ENCODE assay signal across 11 mouse cellular contexts in the genomic region with DNA sequence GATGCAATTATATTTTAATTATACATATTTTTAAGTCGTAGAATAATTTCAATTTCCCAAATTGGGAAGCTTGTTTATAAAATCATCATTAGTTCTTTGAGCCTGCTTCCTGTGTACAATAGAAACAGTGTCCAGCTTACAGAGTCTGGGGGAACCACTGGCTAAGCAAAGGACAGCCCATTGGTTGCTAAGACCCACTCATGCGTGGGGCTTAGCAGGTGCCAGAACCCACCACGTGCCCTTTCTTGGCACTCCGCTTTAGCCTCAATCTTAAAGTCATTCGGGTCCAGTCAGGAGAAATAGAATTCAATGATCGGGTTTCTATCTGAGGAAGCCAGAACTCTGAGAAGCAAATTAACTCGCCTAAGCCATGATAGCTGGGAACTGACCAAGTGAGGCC.
A peak's percentile ranks its signal among the peaks of the same experiment; 100 is the strongest.
DNase-seq lines count a peak whose midpoint lies in the region; ATAC-seq and TF ChIP-seq lines count a peak whose summit lies in the region.
"Had no signal": no experiment of that assay in that cellular context is flagged by ENCODE, and none has a peak within 500 bp of the region (broad histone marks: within the 10 kb centered on the region; RNA-seq: fewer than 3 reads in every experiment).

No protein-coding gene starts in this region.

- H3K9me3 ChIP-seq in intestine, embryonic 14.5 days (ENCODE audit: control insufficient read depth, low read length) = no peaks in the 10 kb centered on the region
- no peaks in the 10 kb centered on the region for H3K9me3 ChIP-seq in intestine, postnatal 0 days (ENCODE audit: control insufficient read depth)
- no peaks in the 10 kb centered on the region for H3K9me3 ChIP-seq in neural tube, embryonic 13.5 days
- H3K9me3 ChIP-seq in stomach, embryonic 16.5 days (replicated peaks; ENCODE audit: control insufficient read depth, low read length) = no peaks in the 10 kb centered on the region

- H3K27ac ChIP-seq in cerebellum, adult 2 months (ENCODE audit: insufficient read depth, low read length) = no peak overlapping the region
- H3K27ac ChIP-seq in intestine, embryonic 14.5 days (ENCODE audit: low read depth) = peak overlapping the region; percentile 64; the same call in 1 of the 2 replicates
- no peak overlapping the region for H3K27ac ChIP-seq in intestine, postnatal 0 days (ENCODE audit: low read depth, low read length)
- no peak overlapping the region for H3K27ac ChIP-seq in neural tube, embryonic 13.5 days (replicated peaks)
- H3K27ac ChIP-seq in stomach, embryonic 16.5 days (ENCODE audit: low read length) = peak overlapping the region; percentile 58

- WGBS in cerebellum, adult 2 months = 57% methylated on average over 7 of the region's 7 CpGs
- 64% methylated on average over 7 of the region's 7 CpGs for WGBS in intestine, embryonic 14.5 days
- WGBS in intestine, postnatal 0 days = 69% methylated on average over 7 of the region's 7 CpGs
- 77% methylated on average over 7 of the region's 7 CpGs for WGBS in neural tube, embryonic 13.5 days
- WGBS in stomach, embryonic 16.5 days = 64% methylated on average over 7 of the region's 7 CpGs

- H3K9ac ChIP-seq in intestine, embryonic 14.5 days (ENCODE audit: low read length) = no peak overlapping the region
- no peak overlapping the region for H3K9ac ChIP-seq in intestine, postnatal 0 days (ENCODE audit: low read depth, low read length)
- no peak overlapping the region for H3K9ac ChIP-seq in neural tube, embryonic 13.5 days
- H3K9ac ChIP-seq in stomach, embryonic 16.5 days (ENCODE audit: low read length) = no peak overlapping the region
- H3K9ac ChIP-seq: liver, postnatal 0 days had no signal

- peak overlapping the region; percentile 52 for H3K4me2 ChIP-seq in intestine, embryonic 14.5 days (ENCODE audit: low read length)
- no peak overlapping the region for H3K4me2 ChIP-seq in intestine, postnatal 0 days (replicated peaks; ENCODE audit: low read depth)
- peak overlapping the region; percentile 53; the same call in 1 of the 2 replicates for H3K4me2 ChIP-seq in neural tube, embryonic 13.5 days
- peak overlapping the region; percentile 41 for H3K4me2 ChIP-seq in stomach, embryonic 16.5 days (ENCODE audit: low read depth, low read length)

- H3K4me3 ChIP-seq in cerebellum, adult 2 months (replicated peaks; ENCODE audit: insufficient read depth, low read depth, low read length) = no peak overlapping the region
- no peak overlapping the region for H3K4me3 ChIP-seq in intestine, embryonic 14.5 days (ENCODE audit: low read depth, low read length)
- H3K4me3 ChIP-seq in intestine, postnatal 0 days (ENCODE audit: low read depth, low read length) = no peak overlapping the region
- no peak overlapping the region for H3K4me3 ChIP-seq in neural tube, embryonic 13.5 days
- H3K4me3 ChIP-seq in stomach, embryonic 16.5 days (replicated peaks; ENCODE audit: low read length) = no peak overlapping the region

- no peaks in the 10 kb centered on the region for H3K36me3 ChIP-seq in intestine, embryonic 14.5 days (ENCODE audit: control insufficient read depth, insufficient read depth, low read length)
- no peaks in the 10 kb centered on the region for H3K36me3 ChIP-seq in intestine, postnatal 0 days (ENCODE audit: control insufficient read depth, insufficient read depth)
- H3K36me3 ChIP-seq in neural tube, embryonic 13.5 days = no peaks in the 10 kb centered on the region
- no peaks in the 10 kb centered on the region for H3K36me3 ChIP-seq in stomach, embryonic 16.5 days (ENCODE audit: control insufficient read depth, insufficient read depth, low read length)
- H3K36me3 ChIP-seq: heart, embryonic 12.5 days had no signal

- no peaks in the 10 kb centered on the region for H3K4me1 ChIP-seq in cerebellum, adult 2 months (ENCODE audit: control insufficient read depth, insufficient read depth, low read length)
- peaks cover 13% of the 10 kb centered on the region; the same call in 1 of the 2 replicates for H3K4me1 ChIP-seq in intestine, embryonic 14.5 days (replicated peaks; ENCODE audit: control insufficient read depth, insufficient read depth, low read length)
- H3K4me1 ChIP-seq in intestine, postnatal 0 days (replicated peaks; ENCODE audit: control insufficient read depth, insufficient read depth, low read length) = no peaks in the 10 kb centered on the region
- peaks cover 15% of the 10 kb centered on the region for H3K4me1 ChIP-seq in neural tube, embryonic 13.5 days (replicated peaks)
- peaks cover 17% of the 10 kb centered on the region for H3K4me1 ChIP-seq in stomach, embryonic 16.5 days (ENCODE audit: control insufficient read depth, insufficient read depth, low read length)

- no peak for TF ChIP-seq POLR2A in cerebellum, adult 2 months (IDR thresholded peaks at IDR 0.05; ENCODE audit: borderline replicate concordance, insufficient read depth, low read length)

- no peak for TF ChIP-seq CTCF in cerebellum, adult 2 months (IDR thresholded peaks at IDR 0.05; ENCODE audit: borderline replicate concordance, insufficient read depth, low read depth, low read length)
- TF ChIP-seq CTCF in intestine, postnatal 0 days (IDR thresholded peaks at IDR 0.05; ENCODE audit: low read depth) = no peak

- no peaks in the 10 kb centered on the region; the same call in 1 of the 2 replicates for H3K27me3 ChIP-seq in cerebellum, adult 2 months (ENCODE audit: control insufficient read depth, insufficient read depth, low read length)
- H3K27me3 ChIP-seq in intestine, embryonic 14.5 days (replicated peaks; ENCODE audit: control insufficient read depth, insufficient read depth, low read length) = no peaks in the 10 kb centered on the region
- H3K27me3 ChIP-seq in intestine, postnatal 0 days (replicated peaks; ENCODE audit: control insufficient read depth, insufficient read depth, low read length) = no peaks in the 10 kb centered on the region
- peaks cover 27% of the 10 kb centered on the region for H3K27me3 ChIP-seq in neural tube, embryonic 13.5 days
- no peaks in the 10 kb centered on the region for H3K27me3 ChIP-seq in stomach, embryonic 16.5 days (ENCODE audit: control insufficient read depth, insufficient read depth, low read length)

- peak; percentile 48 to 55 for DNase-seq in cerebellum, postnatal 10 days
- DNase-seq in cerebellum, adult 2 months = no peak
- DNase-seq in intestine, embryonic 14.5 days (ENCODE audit: low spot score) = no peak
- DNase-seq in neural tube, embryonic 10.5 days (ENCODE audit: extremely low spot score, low spot score) = no peak
- DNase-seq in urinary bladder, adult 2 months (ENCODE audit: low spot score) = no peak
- DNase-seq: adrenal gland, postnatal 36 days; liver, postnatal 0 days had no signal

- ATAC-seq in intestine, embryonic 14.5 days (replicated peaks; ENCODE audit: low FRiP score, low TSS enrichment, low read depth) = no peak
- ATAC-seq in intestine, postnatal 0 days = no peak
- ATAC-seq in neural tube, embryonic 13.5 days (ENCODE audit: low read depth) = no peak
- 0 out of 2 replicates have a peak, but pooled peaks have one; percentile 31 for ATAC-seq in stomach, embryonic 16.5 days (ENCODE audit: insufficient read depth, low FRiP score)
- ATAC-seq: liver, postnatal 0 days had no signal

Comparison
In these comparisons a context has a peak if more than half of its experiments do, and no peak if none do; other contexts are left out.
1. DNase-seq: peak in cerebellum, postnatal 10 days (2 of 2); none in cerebellum, adult 2 months (0 of 2), intestine, embryonic 14.5 days (single experiment), neural tube, embryonic 10.5 days (single experiment) and urinary bladder, adult 2 months (single experiment).
2. H3K27ac ChIP-seq: peak in intestine, embryonic 14.5 days (single experiment) and stomach, embryonic 16.5 days (single experiment); none in cerebellum, adult 2 months (single experiment), intestine, postnatal 0 days (single experiment) and neural tube, embryonic 13.5 days (single experiment).